Mouse (Mus musculus): Measurements from ENCODE around the gene Rbbp8nl. TPM values are rescaled to one million over a fixed set of nuclear protein-coding genes. Genes with fewer than 3 reads are reported as not detected.

Gene Rbbp8nl
- polyA plus RNA-seq, 1 experiment, result not detected

GRCm38 (mm10) chr2:180292026-180292425, 2.3 kb upstream of the Rbbp8nl start:
- Histone ChIP-seq H3K4me1 (ENCODE audit: control insufficient read depth) (no peaks in the 10 kb centered on the region), H3K36me3 (ENCODE audit: control insufficient read depth) (no peaks in the 10 kb centered on the region), H3K9me3 (ENCODE audit: control insufficient read depth, low read length) (no peaks in the 10 kb centered on the region), H3K4me3 (replicated peaks) (no peak overlapping the region), H3K27me3 (ENCODE audit: control insufficient read depth) (no peaks in the 10 kb centered on the region)
- no peak for TF ChIP-seq TAL1 (IDR thresholded peaks at IDR 0.05; ENCODE audit: low read length)
- no peak for TF ChIP-seq GATA1 (IDR thresholded peaks at IDR 0.05; ENCODE audit: low read length)

GRCm38 (mm10) chr2:180291566-180291965, 1.9 kb upstream of the Rbbp8nl start:
- TF ChIP-seq GATA1 (IDR thresholded peaks at IDR 0.05; ENCODE audit: low read length), result no peak
- no peak for TF ChIP-seq TAL1 (IDR thresholded peaks at IDR 0.05; ENCODE audit: low read length)
- Histone ChIP-seq H3K4me3 (replicated peaks) (no peak overlapping the region), H3K4me1 (ENCODE audit: control insufficient read depth) (no peaks in the 10 kb centered on the region), H3K36me3 (ENCODE audit: control insufficient read depth) (no peaks in the 10 kb centered on the region), H3K27me3 (ENCODE audit: control insufficient read depth) (no peaks in the 10 kb centered on the region), H3K9me3 (ENCODE audit: control insufficient read depth, low read length) (no peaks in the 10 kb centered on the region)

- no peaks in the 10 kb centered on the region for H3K4me1 ChIP-seq (ENCODE audit: control insufficient read depth)
- H3K4me3 ChIP-seq (replicated peaks), result no peak overlapping the region
- H3K9me3 ChIP-seq (ENCODE audit: control insufficient read depth, low read length), result no peaks in the 10 kb centered on the region
- no peak for TF ChIP-seq TAL1 (IDR thresholded peaks at IDR 0.05; ENCODE audit: low read length)
- no peak for TF ChIP-seq GATA1 (IDR thresholded peaks at IDR 0.05; ENCODE audit: low read length)
- H3K27me3 ChIP-seq (ENCODE audit: control insufficient read depth), result no peaks in the 10 kb centered on the region
- H3K36me3 ChIP-seq (ENCODE audit: control insufficient read depth), result no peaks in the 10 kb centered on the region
Measured at GRCm38 (mm10) chr2:180290503-180290902, 824 bp upstream of the Rbbp8nl start.

GRCm38 (mm10) chr2:180288966-180289365, 713 bp downstream of the Rbbp8nl start:
- Histone ChIP-seq H3K36me3 (ENCODE audit: control insufficient read depth) (no peaks in the 10 kb centered on the region), H3K4me1 (ENCODE audit: control insufficient read depth) (no peaks in the 10 kb centered on the region), H3K9me3 (ENCODE audit: control insufficient read depth, low read length) (no peaks in the 10 kb centered on the region), H3K27me3 (ENCODE audit: control insufficient read depth) (no peaks in the 10 kb centered on the region), H3K4me3 (replicated peaks) (no peak overlapping the region)
- TF ChIP-seq GATA1 (IDR thresholded peaks at IDR 0.05; ENCODE audit: low read length), result no peak
- TF ChIP-seq TAL1 (IDR thresholded peaks at IDR 0.05; ENCODE audit: low read length), result no peak

GRCm38 (mm10) chr2:180279321-180279720, 10.4 kb downstream of the Rbbp8nl start:
- Histone ChIP-seq H3K27me3 (ENCODE audit: control insufficient read depth) (peaks cover 4% of the 10 kb centered on the region), H3K36me3 (ENCODE audit: control insufficient read depth) (no peaks in the 10 kb centered on the region), H3K4me1 (ENCODE audit: control insufficient read depth) (peaks cover 35% of the 10 kb centered on the region), H3K9me3 (ENCODE audit: control insufficient read depth, low read length) (no peaks in the 10 kb centered on the region), H3K4me3 (replicated peaks) (no peak overlapping the region)
- no peak for TF ChIP-seq GATA1 (IDR thresholded peaks at IDR 0.05; ENCODE audit: low read length)
- TF ChIP-seq TAL1 (IDR thresholded peaks at IDR 0.05; ENCODE audit: low read length), result no peak

- Histone ChIP-seq H3K4me1 (ENCODE audit: control insufficient read depth) (peaks cover 45% of the 10 kb centered on the region), H3K27me3 (ENCODE audit: control insufficient read depth) (peaks cover 4% of the 10 kb centered on the region), H3K9me3 (ENCODE audit: control insufficient read depth, low read length) (no peaks in the 10 kb centered on the region), H3K4me3 (replicated peaks) (no peak overlapping the region), H3K36me3 (ENCODE audit: control insufficient read depth) (no peaks in the 10 kb centered on the region)
- no peak for TF ChIP-seq TAL1 (IDR thresholded peaks at IDR 0.05; ENCODE audit: low read length)
- TF ChIP-seq GATA1 (IDR thresholded peaks at IDR 0.05; ENCODE audit: low read length), result no peak
Measured at GRCm38 (mm10) chr2:180277773-180278320, 11.8 kb downstream of the Rbbp8nl start.

GRCm38 (mm10) chr2:180276851-180277259, 12.8 kb downstream of the Rbbp8nl start:
- peaks cover 2% of the 10 kb centered on the region for H3K36me3 ChIP-seq (ENCODE audit: control insufficient read depth)
- H3K9me3 ChIP-seq (ENCODE audit: control insufficient read depth, low read length), result no peaks in the 10 kb centered on the region
- peak overlapping the region; percentile 49 for H3K4me3 ChIP-seq (replicated peaks)
- peaks cover 54% of the 10 kb centered on the region for H3K4me1 ChIP-seq (ENCODE audit: control insufficient read depth)
- TF ChIP-seq GATA1 (IDR thresholded peaks at IDR 0.05; ENCODE audit: low read length) (no peak), TAL1 (IDR thresholded peaks at IDR 0.05; ENCODE audit: low read length) (no peak)
- peaks cover 4% of the 10 kb centered on the region for H3K27me3 ChIP-seq (ENCODE audit: control insufficient read depth)

- Histone ChIP-seq H3K4me1 (ENCODE audit: control insufficient read depth) (peaks cover 59% of the 10 kb centered on the region), H3K27me3 (ENCODE audit: control insufficient read depth) (peaks cover 4% of the 10 kb centered on the region), H3K36me3 (ENCODE audit: control insufficient read depth) (peaks cover 7% of the 10 kb centered on the region), H3K4me3 (replicated peaks) (peak overlapping the region; percentile 49), H3K9me3 (ENCODE audit: control insufficient read depth, low read length) (no peaks in the 10 kb centered on the region)
- TF ChIP-seq TAL1 (IDR thresholded peaks at IDR 0.05; ENCODE audit: low read length) (no peak), GATA1 (IDR thresholded peaks at IDR 0.05; ENCODE audit: low read length) (no peak)
Measured at GRCm38 (mm10) chr2:180276385-180276784, 13.3 kb downstream of the Rbbp8nl start.

GRCm38 (mm10) chr2:180275836-180276235, 13.8 kb downstream of the Rbbp8nl start:
- TF ChIP-seq GATA1 (IDR thresholded peaks at IDR 0.05; ENCODE audit: low read length), result no peak
- no peak for TF ChIP-seq TAL1 (IDR thresholded peaks at IDR 0.05; ENCODE audit: low read length)
- H3K36me3 ChIP-seq (ENCODE audit: control insufficient read depth), result peaks cover 12% of the 10 kb centered on the region
- peak overlapping the region; percentile 49 for H3K4me3 ChIP-seq (replicated peaks)
- H3K4me1 ChIP-seq (ENCODE audit: control insufficient read depth), result peaks cover 65% of the 10 kb centered on the region
- no peaks in the 10 kb centered on the region for H3K9me3 ChIP-seq (ENCODE audit: control insufficient read depth, low read length)
- H3K27me3 ChIP-seq (ENCODE audit: control insufficient read depth), result peaks cover 4% of the 10 kb centered on the region

- H3K4me1 ChIP-seq (ENCODE audit: control insufficient read depth), result peaks cover 70% of the 10 kb centered on the region
- no peak overlapping the region for H3K4me3 ChIP-seq (replicated peaks)
- H3K36me3 ChIP-seq (ENCODE audit: control insufficient read depth), result peaks cover 26% of the 10 kb centered on the region
- TF ChIP-seq GATA1 (IDR thresholded peaks at IDR 0.05; ENCODE audit: low read length) (no peak), TAL1 (IDR thresholded peaks at IDR 0.05; ENCODE audit: low read length) (no peak)
- H3K27me3 ChIP-seq (ENCODE audit: control insufficient read depth), result peaks cover 4% of the 10 kb centered on the region
- H3K9me3 ChIP-seq (ENCODE audit: control insufficient read depth, low read length), result no peaks in the 10 kb centered on the region
Measured at GRCm38 (mm10) chr2:180274523-180274922, 15.2 kb downstream of the Rbbp8nl start.
